Mouse (Mus musculus): ENCODE data around the gene Ralbp1.

The Ralbp1 gene

DNA sequence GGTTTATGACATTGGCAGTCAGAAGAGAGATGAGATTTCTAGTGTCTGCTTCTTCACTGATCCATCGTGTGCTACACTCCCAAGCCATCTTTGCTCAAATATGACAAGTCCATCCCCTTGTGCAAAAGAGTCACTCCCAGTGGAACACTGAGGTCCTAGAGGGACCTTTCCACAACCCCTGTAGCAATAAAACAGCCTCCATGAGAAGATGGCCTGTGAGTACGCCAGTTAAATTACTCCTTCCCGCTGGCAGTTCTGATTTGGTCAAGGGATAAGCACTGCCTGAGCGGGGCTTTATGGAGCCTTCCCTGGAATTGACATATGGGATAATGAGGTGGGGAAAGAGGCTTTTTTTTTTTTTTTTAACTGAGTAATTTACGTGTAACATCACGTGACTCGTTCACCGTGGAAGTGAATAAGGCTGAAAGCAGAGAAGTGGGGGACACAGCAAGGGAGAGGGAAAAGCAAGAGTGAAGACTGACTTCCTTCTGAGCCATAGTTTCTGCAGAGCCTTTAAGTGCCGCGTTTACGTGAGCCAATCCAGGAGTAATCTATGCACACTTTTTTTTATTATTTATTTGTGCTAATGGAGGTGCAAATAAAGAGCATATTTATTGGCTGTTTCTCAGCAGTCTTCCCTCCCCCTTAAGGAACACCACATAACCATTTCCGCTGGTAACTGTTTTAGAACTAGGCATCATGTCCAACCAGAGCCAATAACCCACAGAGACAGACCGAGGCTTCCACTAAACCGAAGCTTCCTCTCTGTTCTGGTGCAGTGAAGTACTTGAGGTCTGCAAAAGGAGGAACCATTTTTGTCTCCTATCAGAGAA is at the start of gene Ralbp1:
Gene Ralbp1 (minus strand): TSS at position 102 of the 833 bp plus-strand sequence.
- no peak for DNase-seq

DNA sequence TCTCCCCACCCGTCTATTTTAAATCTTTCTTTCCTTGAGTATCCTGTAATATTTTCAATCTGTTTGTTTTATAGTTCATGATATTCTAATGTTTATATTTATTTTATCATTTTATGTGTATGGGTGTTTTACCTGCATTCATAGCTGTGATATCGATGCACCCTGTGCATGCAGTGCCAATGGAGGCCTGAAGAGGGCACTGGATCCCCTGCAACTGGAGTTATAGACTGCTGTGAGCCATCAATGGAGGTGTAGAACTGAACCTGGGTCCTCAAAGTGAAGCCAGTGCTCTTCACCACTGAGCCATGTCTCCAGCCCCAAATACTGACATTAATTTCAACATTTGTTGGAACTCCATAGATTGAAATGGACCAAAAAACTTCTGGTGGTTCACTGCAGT is 48.1 kb upstream of the Ralbp1 start:
- DNase-seq, result no peak

DNA sequence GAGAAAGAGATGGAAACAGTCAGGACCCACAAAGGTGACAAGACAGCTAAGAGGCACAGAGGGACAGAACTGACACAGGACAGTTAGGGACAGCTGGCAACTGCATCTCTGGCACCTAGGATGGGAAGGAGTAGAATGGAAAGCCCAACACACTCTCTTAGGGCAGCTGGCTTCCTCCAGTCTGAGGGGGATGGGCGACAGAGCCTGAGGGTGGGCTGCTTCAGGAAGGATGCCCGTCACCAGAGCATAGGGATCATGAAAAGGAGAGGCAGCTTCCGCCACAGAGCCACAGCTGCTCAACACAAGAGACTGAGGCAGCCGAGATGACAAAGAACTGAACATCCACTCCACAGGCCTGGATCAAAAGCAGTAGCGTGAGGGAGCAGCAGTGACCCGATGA is 45.9 kb upstream of the Ralbp1 start:
- DNase-seq, result no peak

DNA sequence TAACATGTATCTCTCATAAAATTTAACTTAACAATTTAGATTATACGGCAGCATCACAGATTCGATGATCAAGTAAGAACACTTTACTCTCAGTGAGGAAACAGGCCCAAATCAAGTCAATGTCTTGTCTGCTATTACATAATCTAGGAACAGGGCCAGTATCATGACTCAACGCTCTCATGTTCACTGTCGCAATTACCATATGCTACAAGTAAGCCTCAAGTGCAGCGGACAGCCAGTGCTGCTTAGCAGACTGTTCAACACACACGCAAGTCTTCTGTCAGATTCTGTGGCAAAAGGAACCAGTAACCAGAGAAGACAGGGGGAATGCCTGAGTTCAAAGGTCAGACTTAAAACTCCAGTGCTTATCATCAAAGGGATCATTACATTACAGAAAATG is 45.4 kb upstream of the Ralbp1 start:
- DNase-seq, result no peak

DNA sequence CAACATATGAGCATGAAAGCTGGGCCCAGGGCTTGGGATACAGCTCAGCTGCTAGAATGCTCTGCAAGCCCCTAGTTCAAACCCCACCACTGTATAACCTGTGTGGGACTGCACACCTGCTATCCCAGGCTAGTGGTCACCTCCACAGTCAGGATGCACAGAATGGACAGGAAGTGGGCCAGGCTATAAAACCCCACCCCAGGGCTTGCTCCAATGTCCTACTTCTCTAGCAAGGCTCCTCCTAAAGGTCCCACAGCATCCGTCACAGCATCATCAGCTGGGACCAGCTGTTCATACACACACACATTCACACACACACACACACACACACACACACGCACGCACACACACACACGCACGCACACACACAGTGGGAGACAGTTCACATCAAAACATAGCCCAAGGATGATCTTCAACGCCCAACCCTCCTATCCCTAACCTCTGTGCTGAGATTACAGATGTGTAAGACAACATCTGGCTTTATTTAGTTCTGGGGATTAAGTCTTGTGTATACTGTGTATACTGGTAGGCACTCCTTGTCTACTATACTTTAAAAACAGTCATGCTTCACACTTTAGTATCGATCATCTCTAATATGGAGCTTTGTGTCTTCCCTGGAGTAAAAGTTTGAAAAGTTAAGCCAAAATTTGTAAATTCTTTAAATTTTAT is 44.7 kb upstream of the Ralbp1 start:
- DNase-seq, result no peak

DNA sequence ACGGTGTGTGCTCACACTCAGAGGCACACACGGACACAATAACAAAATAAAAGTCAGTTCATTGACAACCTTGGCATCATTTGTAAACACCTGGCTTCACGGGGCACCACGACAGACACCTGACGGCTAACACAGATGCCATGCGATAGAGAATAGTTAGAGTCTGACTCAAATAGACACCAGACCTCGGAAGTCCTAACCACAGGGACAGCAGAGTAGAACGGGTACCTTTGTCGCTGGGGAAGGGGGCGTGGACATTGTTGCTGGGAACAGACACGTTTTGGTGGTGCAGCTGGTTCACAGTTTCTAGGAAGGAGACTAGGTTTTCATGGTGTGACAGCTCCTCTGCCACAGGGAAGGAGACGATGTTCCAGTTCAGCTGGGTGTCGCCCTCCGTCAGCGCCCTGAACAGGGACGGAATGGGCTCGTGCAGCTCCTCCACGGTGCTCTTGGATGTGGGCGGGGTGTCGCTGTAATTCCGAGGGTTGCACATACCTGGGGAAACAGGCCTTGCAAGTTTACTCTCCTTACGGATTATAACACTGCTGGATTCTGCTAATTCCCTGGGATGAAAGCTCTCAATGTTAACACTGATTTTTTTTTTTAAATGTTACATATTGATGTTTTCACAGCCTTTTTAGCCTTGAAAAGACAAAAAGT is 43.9 kb upstream of the Ralbp1 start:
- DNase-seq, result no peak

DNA sequence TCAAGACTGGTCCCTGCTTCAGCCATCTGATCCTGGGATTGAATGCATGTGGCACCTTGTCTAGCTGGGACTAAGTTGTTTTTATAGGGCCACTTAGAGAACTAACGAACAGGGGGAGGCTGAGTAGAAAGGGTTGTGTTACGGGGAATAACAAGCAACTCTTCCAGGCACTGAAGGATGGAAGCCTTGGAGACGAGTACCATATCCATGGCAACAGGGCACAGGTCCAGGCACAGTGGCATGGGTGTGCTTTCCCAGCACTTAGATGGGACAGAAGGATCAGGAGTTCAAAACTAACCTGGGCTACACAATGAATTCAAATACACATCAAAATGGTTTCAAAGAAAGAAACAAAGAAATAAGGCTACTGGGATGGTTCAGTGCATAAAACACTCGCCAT is 41.5 kb upstream of the Ralbp1 start:
- DNase-seq, result peak; percentile 65

DNA sequence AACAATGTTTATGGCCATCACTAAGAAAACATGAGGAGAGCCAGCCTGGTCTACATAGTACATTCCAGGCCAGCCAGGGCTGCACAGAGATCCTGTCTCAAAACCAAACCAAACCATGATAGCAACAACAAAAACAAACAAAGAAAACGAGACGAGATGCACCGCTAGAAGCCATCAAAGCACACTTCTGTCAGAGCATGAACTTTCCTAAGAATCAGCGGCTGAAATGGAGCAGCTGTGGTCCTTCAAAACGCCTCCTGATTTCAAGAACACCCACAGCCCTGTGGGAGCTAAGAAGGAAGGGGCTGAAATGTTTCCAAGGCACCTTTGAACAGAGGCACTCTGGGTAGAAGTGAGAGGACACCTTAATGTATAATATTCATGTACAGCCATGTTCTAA is 38.6 kb upstream of the Ralbp1 start:
- DNase-seq, result no peak

DNA sequence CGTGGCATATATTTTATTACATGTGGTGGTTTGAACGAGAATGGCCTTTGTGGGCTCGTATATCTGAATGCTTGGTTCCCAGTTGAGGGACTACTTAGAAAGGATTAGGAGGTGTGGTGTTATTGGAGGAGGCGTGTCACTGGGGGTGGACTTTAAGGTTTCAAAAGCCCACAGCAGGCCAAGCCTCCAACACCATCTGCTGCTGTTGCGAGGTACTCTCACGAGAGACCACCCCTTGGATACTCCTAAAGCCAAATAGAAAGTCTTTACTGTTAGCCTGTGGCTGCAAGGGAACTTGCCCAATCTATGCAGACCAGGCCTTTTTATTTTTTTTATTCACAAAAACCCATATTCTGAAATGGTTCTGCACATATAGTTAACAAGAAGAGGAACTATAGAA is 36.4 kb upstream of the Ralbp1 start:
- no peak for DNase-seq

DNA sequence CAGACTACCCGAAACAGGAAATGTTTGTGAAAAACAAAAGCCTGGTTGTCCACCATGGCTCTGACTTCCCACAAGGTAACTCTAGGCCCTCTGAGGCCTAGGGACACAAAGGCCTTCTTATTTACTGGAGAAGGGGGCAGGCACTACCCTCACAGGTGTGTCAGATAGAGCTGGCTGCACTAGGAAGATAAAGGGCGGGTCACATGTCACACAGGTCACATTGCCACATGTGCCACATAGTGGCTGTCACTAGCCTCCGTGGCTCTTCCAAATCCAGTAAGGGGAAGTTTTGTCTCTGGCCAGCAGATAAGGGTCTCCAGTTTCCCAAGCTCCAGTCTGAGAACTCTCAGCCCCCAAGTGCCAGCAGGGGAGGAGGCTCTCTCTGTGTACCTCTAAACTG is 33.6 kb upstream of the Ralbp1 start:
- no peak for DNase-seq

DNA sequence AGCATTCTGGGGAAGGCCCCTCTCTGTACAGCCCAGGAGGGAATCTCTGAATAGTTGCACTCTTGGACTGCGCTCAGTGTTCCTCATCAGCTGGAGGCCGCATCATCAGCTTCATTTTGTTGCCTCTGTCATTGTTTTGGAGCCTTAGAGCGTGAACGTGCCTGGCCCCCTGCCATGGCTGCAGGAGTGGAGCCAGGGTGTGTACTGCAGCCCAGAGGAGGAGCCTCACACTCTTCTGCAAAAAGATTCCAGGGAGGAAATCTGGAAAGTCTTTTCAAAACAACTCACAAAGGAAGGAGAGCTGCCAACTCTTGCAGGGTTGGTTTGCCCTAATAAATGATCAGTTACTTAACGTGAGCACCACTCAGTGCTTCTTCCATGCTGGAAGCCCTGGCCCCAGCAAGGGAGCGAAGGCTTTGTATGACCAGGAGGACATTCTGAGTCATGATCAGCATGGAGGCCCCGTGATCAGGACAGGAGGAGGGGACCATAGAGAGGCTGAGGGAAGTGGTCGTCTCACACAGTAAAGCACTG is 30.6 kb upstream of the Ralbp1 start:
- peak; percentile 76 for DNase-seq

DNA sequence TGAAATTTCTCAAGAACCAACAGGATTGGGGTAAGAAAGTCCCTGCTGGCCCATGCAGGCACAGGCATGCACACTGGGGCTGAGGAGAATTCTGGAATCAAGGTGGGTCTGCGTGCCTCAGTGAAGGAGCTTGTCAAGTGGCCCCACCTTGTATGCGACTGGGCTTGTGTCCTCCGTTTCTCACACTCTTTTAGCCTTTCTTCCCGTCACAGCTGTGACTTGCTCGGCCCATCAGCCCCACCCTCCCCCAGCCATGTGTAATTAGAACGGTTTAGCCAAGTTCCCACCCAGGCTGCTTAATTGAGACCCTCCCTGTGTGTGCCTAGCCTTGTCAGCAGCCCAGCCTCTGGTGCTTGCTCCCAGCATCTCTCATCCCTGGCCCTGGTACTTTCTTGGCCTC is 28.5 kb upstream of the Ralbp1 start:
- no peak for DNase-seq

DNA sequence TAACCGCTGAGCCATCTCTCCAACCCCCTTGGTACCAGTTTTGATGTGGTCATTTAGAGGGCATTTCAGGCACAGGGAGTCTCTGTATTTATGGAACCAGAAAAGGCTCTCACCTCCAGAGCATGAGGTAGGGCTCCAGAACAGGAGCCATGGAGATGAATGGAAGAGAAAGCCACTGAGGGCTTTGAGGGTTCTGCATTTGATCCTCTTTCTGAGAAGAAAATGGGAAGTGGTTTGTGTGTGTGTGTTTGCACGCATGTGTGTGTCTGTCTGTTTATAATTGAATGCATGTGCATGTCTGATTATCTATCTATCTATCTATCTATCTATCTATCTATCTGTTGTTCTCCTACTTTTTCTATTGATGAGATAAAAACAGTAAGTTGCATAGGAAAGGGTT is 26.6 kb upstream of the Ralbp1 start:
- DNase-seq, result no peak

DNA sequence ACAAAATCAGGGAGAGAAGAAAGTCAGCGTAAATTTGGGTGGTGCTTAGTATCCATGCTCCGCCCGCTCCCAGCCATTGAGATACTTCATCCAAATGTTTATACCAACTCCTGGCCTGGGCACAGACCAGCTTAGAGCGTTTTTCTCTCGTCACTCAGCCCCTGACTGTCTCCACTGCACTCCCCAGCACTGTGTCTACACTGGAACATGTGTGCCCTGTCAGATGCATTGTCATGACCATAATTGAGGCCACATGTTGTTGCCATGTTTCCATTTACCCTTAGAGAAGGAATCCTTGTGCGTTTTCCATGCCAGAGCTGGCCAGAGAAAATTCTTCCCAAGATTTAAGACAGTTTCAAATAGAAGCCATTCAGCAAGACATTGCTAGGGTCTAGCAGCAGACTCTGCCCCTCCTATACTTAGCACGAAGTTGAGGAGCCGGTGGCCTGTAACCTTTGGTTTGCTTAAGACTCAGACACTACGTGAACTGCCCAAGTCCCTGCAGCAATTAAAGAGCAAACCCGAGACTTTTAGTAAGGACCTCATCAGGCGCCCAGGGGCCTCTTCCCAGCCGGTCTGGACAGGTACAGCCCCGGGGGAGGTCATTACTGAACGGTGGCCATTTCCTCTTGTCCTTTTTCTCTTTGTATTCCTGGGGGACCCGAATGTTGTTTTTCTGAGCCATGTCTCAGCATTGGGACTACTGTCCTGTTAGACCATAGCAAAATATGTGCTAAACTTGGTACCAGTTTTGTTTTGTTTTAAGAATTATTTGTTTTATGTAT is 25.9 kb upstream of the Ralbp1 start:
- no peak for DNase-seq

DNA sequence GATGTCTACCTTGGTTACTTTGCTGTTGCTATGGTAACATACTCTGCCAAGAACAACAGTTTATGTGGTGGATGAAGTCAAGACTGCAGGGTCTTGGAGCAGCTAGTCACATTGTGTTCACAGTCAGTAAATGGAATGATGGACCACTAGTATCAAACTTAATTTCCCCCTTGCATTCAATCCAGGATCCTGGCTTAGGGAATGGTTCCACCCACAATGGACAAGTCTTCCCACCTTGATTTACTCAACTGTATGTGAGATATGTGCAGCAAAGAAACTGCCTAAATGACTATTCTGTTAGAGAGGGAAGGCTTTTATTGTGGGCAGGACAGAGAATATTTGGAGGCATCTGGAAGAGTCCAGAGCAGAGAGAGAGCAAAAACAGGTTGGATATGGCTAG is 22.7 kb upstream of the Ralbp1 start:
- no peak for DNase-seq

DNA sequence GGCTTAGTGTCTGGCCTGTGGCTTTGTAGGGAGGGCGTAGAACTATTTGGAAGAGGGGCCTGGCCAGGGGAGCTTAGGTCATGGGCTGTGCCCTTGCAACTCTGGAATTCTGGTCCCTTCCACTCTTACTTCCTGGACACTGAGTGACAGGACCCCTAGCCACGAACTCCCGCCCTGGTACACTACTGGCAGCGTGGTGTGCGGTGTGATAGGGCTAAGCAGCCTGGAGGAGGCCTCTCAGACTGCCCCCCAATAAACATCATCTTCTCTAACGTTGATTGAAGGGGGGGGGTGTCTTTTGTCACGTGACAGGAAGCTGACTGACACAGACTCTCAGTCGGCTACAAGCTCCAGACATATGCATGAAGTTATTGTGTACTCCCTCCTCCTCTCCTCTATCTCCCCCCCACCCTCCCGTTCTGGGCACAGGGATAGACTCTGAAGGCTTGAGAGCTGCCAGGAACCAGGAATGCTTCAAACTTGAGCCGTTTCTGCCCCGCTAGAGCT is 21.4 kb upstream of the Ralbp1 start:
- no peak for DNase-seq

DNA sequence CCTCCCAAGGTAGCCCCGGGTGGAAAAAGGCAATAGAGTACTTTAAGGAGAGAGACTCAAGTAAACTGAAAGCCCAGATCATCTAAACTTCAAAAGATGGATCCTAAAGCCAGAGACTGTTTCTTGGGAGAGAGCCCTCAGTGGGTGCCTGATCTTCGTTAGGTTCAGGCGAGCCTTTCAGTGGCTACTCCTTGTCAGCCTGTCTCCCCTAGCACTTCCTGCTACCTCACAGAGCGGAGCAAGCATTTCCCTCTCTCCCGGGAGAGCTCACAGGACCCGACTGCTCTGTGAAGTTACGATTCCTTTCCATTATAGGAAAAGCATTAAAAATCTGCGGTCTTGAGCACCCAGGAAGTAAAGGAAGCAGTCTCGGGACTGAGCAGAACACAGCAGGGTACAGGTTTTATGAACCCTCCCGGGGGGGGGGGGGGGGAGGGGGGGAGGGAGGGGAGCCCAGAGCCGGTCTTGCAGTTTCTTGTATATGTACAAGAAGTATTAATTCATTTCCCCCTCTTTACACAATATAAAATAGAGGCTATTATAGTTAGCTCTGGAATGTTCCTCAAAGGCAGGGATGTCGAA is 20.8 kb upstream of the Ralbp1 start:
- no peak for DNase-seq

DNA sequence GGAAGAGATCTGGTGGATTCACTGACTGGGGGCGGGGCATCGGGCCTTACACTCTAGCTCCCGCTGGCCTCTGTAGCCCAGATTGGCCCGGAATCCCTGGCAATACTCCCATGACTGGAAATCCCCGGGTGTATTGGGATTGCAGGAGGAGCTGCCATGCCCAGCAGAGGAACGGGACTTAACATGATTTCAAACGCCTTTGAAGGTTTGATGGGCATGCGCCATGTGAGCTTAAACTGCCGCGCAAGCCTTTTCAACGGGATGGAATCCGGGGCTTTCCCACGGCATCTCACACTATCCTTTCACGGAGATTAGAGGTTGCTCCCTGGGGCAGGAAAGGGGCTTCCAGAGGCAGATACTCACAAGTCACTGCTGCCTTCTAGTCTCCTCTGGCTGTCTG is 19.6 kb upstream of the Ralbp1 start:
- DNase-seq, result no peak

DNA sequence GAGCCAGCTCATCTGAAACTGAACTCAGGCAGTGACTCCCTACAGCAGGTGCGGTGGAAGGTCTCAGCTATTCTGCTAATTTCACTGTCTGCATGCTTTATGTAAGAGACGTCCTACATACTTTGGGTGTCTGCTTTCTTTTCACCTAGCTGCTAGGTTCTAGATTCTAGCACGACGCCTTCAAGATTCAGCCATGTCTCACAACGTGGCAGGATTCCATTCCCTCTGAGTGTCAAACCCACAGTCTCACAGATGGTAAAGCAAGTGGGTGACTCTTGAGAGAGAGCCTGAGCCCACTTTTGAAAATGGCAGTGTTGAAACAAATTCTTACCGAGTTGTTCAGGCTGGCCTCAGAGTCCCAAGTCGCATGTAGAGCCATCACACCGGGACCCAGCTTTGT is 18.2 kb upstream of the Ralbp1 start:
- DNase-seq, result no peak

DNA sequence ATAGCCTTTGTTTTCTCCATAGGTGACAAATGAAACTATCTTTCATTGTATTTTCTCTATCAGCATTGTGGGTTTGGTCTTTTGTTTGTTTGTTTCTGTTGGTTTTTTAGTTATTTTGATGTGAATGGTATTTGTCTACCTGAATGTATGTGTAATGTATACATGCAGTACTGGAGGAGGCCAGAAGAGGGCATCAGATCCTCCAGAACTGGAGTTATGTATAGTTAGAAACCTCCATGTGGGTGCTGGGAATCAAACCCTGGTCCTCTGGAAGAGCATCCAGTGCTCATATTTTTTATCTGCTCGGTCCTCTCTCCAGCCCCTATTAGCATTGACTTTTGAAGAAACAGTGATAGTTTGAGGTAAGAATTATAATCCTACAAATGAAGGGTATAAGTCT is 17.4 kb upstream of the Ralbp1 start:
- no peak for DNase-seq

DNA sequence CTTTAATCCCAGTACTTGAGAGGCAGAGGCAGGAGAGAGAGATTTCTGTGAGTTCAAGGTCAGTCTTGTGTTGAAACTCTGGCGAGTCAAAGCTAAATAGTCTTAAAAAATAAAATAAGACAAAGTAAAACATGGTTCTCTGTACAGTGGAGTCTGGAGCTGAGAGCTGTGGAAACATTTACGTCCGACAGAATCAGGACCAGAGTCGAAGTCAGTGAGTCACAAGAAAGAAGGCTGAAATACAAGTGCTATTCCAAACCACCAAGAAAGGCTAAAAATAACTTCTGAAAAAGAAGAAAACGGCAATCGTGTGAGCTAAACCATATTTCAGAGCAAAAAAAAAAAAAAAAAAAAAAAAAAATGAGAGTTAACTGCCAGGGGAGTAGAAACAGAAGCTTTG is 16.7 kb upstream of the Ralbp1 start:
- no peak for DNase-seq

DNA sequence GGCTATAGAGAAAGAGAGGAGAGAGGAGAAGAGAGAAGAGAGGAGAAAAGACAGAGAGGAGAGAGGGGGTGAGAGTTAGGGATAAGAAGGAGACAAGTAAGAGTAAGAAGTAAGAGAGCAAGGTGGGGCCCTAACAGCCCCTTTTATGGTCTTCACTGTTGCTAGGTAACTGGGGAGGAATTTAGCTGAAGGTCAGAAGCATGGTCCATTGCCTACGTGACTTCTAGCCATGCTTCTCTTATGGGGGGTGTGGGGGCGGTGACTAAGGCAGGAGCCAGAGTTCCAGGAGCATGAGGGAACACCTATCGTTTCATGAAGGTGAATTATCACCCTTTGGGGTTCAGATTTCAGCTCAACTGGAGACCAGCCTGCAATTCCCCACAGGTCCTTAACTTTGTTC is 10.4 kb upstream of the Ralbp1 start:
- no peak for DNase-seq

DNA sequence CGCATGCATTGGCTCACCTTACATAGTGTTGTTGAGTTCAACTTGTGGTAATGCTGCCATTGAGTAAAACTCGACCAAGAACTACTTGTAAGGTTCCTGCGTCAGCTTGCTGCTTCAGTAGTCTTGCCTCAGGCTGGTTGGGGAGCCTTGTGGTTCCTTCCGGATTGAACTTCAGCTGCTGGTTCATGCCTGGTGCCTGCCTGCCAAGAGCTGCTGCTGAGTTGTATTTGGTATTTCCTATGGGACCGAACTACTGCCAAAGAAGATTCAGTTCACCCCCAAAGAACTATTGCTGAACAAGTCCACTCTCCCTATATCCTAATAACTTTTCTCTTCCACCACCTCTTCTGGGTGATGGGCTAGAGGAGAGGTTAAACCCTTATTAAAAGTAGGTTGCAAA is 3.9 kb upstream of the Ralbp1 start:
- DNase-seq, result no peak
